Mouse (Mus musculus): ENCODE results near the gene Ftcd. TPM values are rescaled to one million over a fixed set of nuclear protein-coding genes. Genes with fewer than 3 reads are reported as not detected.
A peak's percentile ranks its signal among the peaks of the same experiment; 100 is the strongest.

Gene Ftcd
- polyA plus RNA-seq (2014; fragmentation: Nextera tagmentation; extraction: Ambion mirVana), result not detected in 2 replicates

GRCm38 (mm10) chr10:76575374-76575773, at the start of gene Ftcd:
Ftcd (plus strand) TSS chr10:76575648.
- H3K9me3 ChIP-seq (replicated peaks; ENCODE audit: control insufficient read depth, low read length), result no peaks in the 10 kb centered on the region
- H3K36me3 ChIP-seq (replicated peaks; ENCODE audit: control insufficient read depth, insufficient read depth, low read depth, low read length), result no peaks in the 10 kb centered on the region
- H3K27ac ChIP-seq (replicated peaks; ENCODE audit: low read depth, low read length), result no peak within 1 kb of the TSS
- H3K4me3 ChIP-seq (ENCODE audit: low read depth, low read length), result no peak within 1 kb of the TSS
- H3K4me2 ChIP-seq (ENCODE audit: low read depth, low read length), result no peak within 1 kb of the TSS
- WGBS, result 82% methylated on average over 3 of the region's 3 CpGs
- no peak for ATAC-seq (replicated peaks; ENCODE audit: insufficient number of reproducible peaks, low FRiP score, low TSS enrichment, low read depth)
- H3K9ac ChIP-seq (replicated peaks; ENCODE audit: low read length), result no peak within 1 kb of the TSS
- no peaks in the 10 kb centered on the region for H3K27me3 ChIP-seq (ENCODE audit: control insufficient read depth, insufficient read depth, low read length)
- no peaks in the 10 kb centered on the region for H3K4me1 ChIP-seq (ENCODE audit: control insufficient read depth, insufficient read depth, low read length)
- no peak for DNase-seq (ENCODE audit: low spot score)

GRCm38 (mm10) chr10:76530922-76531321, 44.5 kb upstream of the Ftcd start:
- ATAC-seq (replicated peaks; ENCODE audit: insufficient number of reproducible peaks, low FRiP score, low TSS enrichment, low read depth) (peak; percentile 66), DNase-seq (ENCODE audit: low spot score) (no peak)
- H3K4me3 ChIP-seq (ENCODE audit: low read depth, low read length), result peak overlapping the region; percentile 51
- no peaks in the 10 kb centered on the region for H3K9me3 ChIP-seq (replicated peaks; ENCODE audit: control insufficient read depth, low read length)
- no peaks in the 10 kb centered on the region for H3K36me3 ChIP-seq (replicated peaks; ENCODE audit: control insufficient read depth, insufficient read depth, low read depth, low read length)
- H3K9ac ChIP-seq (replicated peaks; ENCODE audit: low read length), result peak overlapping the region; percentile 14
- no peak overlapping the region for H3K27ac ChIP-seq (replicated peaks; ENCODE audit: low read depth, low read length)
- H3K27me3 ChIP-seq (ENCODE audit: control insufficient read depth, insufficient read depth, low read length), result no peaks in the 10 kb centered on the region
- peak overlapping the region; percentile 85 for H3K4me2 ChIP-seq (ENCODE audit: low read depth, low read length)
- no peaks in the 10 kb centered on the region for H3K4me1 ChIP-seq (ENCODE audit: control insufficient read depth, insufficient read depth, low read length)
- 3% methylated on average over 11 of the region's 11 CpGs for whole genome bisulfite sequencing

- peak within 1 kb of the TSS; percentile 51 for H3K4me3 ChIP-seq (ENCODE audit: low read depth, low read length)
- H3K27me3 ChIP-seq (ENCODE audit: control insufficient read depth, insufficient read depth, low read length), result no peaks in the 10 kb centered on the region
- peak; percentile 97 for DNase-seq (ENCODE audit: low spot score)
- peak; percentile 99 for ATAC-seq (replicated peaks; ENCODE audit: insufficient number of reproducible peaks, low FRiP score, low TSS enrichment, low read depth)
- 0 out of 2 replicates have a peak within 1 kb of the TSS, but pooled peaks have one; percentile 24 for H3K27ac ChIP-seq (replicated peaks; ENCODE audit: low read depth, low read length)
- no peaks in the 10 kb centered on the region for H3K4me1 ChIP-seq (ENCODE audit: control insufficient read depth, insufficient read depth, low read length)
- peak within 1 kb of the TSS; percentile 85 for H3K4me2 ChIP-seq (ENCODE audit: low read depth, low read length)
- H3K36me3 ChIP-seq (replicated peaks; ENCODE audit: control insufficient read depth, insufficient read depth, low read depth, low read length), result no peaks in the 10 kb centered on the region
- H3K9me3 ChIP-seq (replicated peaks; ENCODE audit: control insufficient read depth, low read length), result no peaks in the 10 kb centered on the region
- H3K9ac ChIP-seq (replicated peaks; ENCODE audit: low read length), result peak within 1 kb of the TSS; percentile 71
- under 1% methylated on average over 35 of the region's 37 CpGs for WGBS
Observed at GRCm38 (mm10) chr10:76531375-76531774, 44.1 kb upstream of the Ftcd start, which contains the start of gene Lss. Lss (plus strand) TSS chr10:76531588.

- H3K27ac ChIP-seq (replicated peaks; ENCODE audit: low read depth, low read length), result 0 out of 2 replicates have a peak overlapping the region, but pooled peaks have one; percentile 24
- DNase-seq (ENCODE audit: low spot score), result peak; percentile 12
- H3K36me3 ChIP-seq (replicated peaks; ENCODE audit: control insufficient read depth, insufficient read depth, low read depth, low read length), result no peaks in the 10 kb centered on the region
- peak overlapping the region; percentile 85 for H3K4me2 ChIP-seq (ENCODE audit: low read depth, low read length)
- no peaks in the 10 kb centered on the region for H3K9me3 ChIP-seq (replicated peaks; ENCODE audit: control insufficient read depth, low read length)
- ATAC-seq (replicated peaks; ENCODE audit: insufficient number of reproducible peaks, low FRiP score, low TSS enrichment, low read depth), result peak; percentile 10; the same call in 1 of the 2 replicates
- 3% methylated on average over 14 of the region's 14 CpGs for WGBS
- no peaks in the 10 kb centered on the region for H3K4me1 ChIP-seq (ENCODE audit: control insufficient read depth, insufficient read depth, low read length)
- H3K4me3 ChIP-seq (ENCODE audit: low read depth, low read length), result peak overlapping the region; percentile 51
- H3K9ac ChIP-seq (replicated peaks; ENCODE audit: low read length), result peak overlapping the region; percentile 71
- H3K27me3 ChIP-seq (ENCODE audit: control insufficient read depth, insufficient read depth, low read length), result no peaks in the 10 kb centered on the region
Observed at GRCm38 (mm10) chr10:76531828-76532227, 43.6 kb upstream of the Ftcd start.

- peaks cover 3% of the 10 kb centered on the region for H3K36me3 ChIP-seq (replicated peaks; ENCODE audit: control insufficient read depth, insufficient read depth, low read depth, low read length)
- ATAC-seq (replicated peaks; ENCODE audit: insufficient number of reproducible peaks, low FRiP score, low TSS enrichment, low read depth) (no peak), DNase-seq (ENCODE audit: low spot score) (no peak)
- 95% methylated on average over 7 of the region's 7 CpGs for WGBS
- H3K4me1 ChIP-seq (ENCODE audit: control insufficient read depth, insufficient read depth, low read length), result no peaks in the 10 kb centered on the region
- no peak overlapping the region for H3K4me3 ChIP-seq (ENCODE audit: low read depth, low read length)
- H3K27ac ChIP-seq (replicated peaks; ENCODE audit: low read depth, low read length), result no peak overlapping the region
- no peaks in the 10 kb centered on the region for H3K27me3 ChIP-seq (ENCODE audit: control insufficient read depth, insufficient read depth, low read length)
- no peak overlapping the region for H3K9ac ChIP-seq (replicated peaks; ENCODE audit: low read length)
- H3K4me2 ChIP-seq (ENCODE audit: low read depth, low read length), result no peak overlapping the region
- no peaks in the 10 kb centered on the region for H3K9me3 ChIP-seq (replicated peaks; ENCODE audit: control insufficient read depth, low read length)
Observed at GRCm38 (mm10) chr10:76535526-76535925, 39.9 kb upstream of the Ftcd start.

- 89% methylated on average over 9 of the region's 9 CpGs for WGBS
- no peak for ATAC-seq (replicated peaks; ENCODE audit: insufficient number of reproducible peaks, low FRiP score, low TSS enrichment, low read depth)
- Histone ChIP-seq H3K36me3 (replicated peaks; ENCODE audit: control insufficient read depth, insufficient read depth, low read depth, low read length) (peaks cover 3% of the 10 kb centered on the region), H3K27me3 (ENCODE audit: control insufficient read depth, insufficient read depth, low read length) (no peaks in the 10 kb centered on the region), H3K9ac (replicated peaks; ENCODE audit: low read length) (no peak overlapping the region), H3K4me2 (ENCODE audit: low read depth, low read length) (no peak overlapping the region), H3K27ac (replicated peaks; ENCODE audit: low read depth, low read length) (no peak overlapping the region), H3K4me1 (ENCODE audit: control insufficient read depth, insufficient read depth, low read length) (no peaks in the 10 kb centered on the region), H3K4me3 (ENCODE audit: low read depth, low read length) (no peak overlapping the region), H3K9me3 (replicated peaks; ENCODE audit: control insufficient read depth, low read length) (no peaks in the 10 kb centered on the region)
- DNase-seq (ENCODE audit: low spot score), result no peak
Observed at GRCm38 (mm10) chr10:76537619-76538018, 37.8 kb upstream of the Ftcd start.

- Histone ChIP-seq H3K4me1 (ENCODE audit: control insufficient read depth, insufficient read depth, low read length) (no peaks in the 10 kb centered on the region), H3K9me3 (replicated peaks; ENCODE audit: control insufficient read depth, low read length) (no peaks in the 10 kb centered on the region), H3K36me3 (replicated peaks; ENCODE audit: control insufficient read depth, insufficient read depth, low read depth, low read length) (peaks cover 3% of the 10 kb centered on the region), H3K4me2 (ENCODE audit: low read depth, low read length) (no peak overlapping the region), H3K9ac (replicated peaks; ENCODE audit: low read length) (no peak overlapping the region), H3K27me3 (ENCODE audit: control insufficient read depth, insufficient read depth, low read length) (no peaks in the 10 kb centered on the region), H3K4me3 (ENCODE audit: low read depth, low read length) (no peak overlapping the region), H3K27ac (replicated peaks; ENCODE audit: low read depth, low read length) (no peak overlapping the region)
- no peak for ATAC-seq (replicated peaks; ENCODE audit: insufficient number of reproducible peaks, low FRiP score, low TSS enrichment, low read depth)
- no peak for DNase-seq (ENCODE audit: low spot score)
- WGBS, result 92% methylated on average over 11 of the region's 11 CpGs
Observed at GRCm38 (mm10) chr10:76541336-76542085, 33.9 kb upstream of the Ftcd start.

GRCm38 (mm10) chr10:76542636-76543375, 32.6 kb upstream of the Ftcd start:
- Histone ChIP-seq H3K4me3 (ENCODE audit: low read depth, low read length) (no peak overlapping the region), H3K4me1 (ENCODE audit: control insufficient read depth, insufficient read depth, low read length) (no peaks in the 10 kb centered on the region), H3K27me3 (ENCODE audit: control insufficient read depth, insufficient read depth, low read length) (no peaks in the 10 kb centered on the region), H3K36me3 (replicated peaks; ENCODE audit: control insufficient read depth, insufficient read depth, low read depth, low read length) (peaks cover 3% of the 10 kb centered on the region), H3K4me2 (ENCODE audit: low read depth, low read length) (no peak overlapping the region), H3K9me3 (replicated peaks; ENCODE audit: control insufficient read depth, low read length) (no peaks in the 10 kb centered on the region), H3K27ac (replicated peaks; ENCODE audit: low read depth, low read length) (no peak overlapping the region), H3K9ac (replicated peaks; ENCODE audit: low read length) (no peak overlapping the region)
- WGBS, result 89% methylated on average over 10 of the region's 10 CpGs
- ATAC-seq (replicated peaks; ENCODE audit: insufficient number of reproducible peaks, low FRiP score, low TSS enrichment, low read depth) (no peak), DNase-seq (ENCODE audit: low spot score) (no peak)
